19 mouse cellular contexts compared by ENCODE assay signal in the genomic region with DNA sequence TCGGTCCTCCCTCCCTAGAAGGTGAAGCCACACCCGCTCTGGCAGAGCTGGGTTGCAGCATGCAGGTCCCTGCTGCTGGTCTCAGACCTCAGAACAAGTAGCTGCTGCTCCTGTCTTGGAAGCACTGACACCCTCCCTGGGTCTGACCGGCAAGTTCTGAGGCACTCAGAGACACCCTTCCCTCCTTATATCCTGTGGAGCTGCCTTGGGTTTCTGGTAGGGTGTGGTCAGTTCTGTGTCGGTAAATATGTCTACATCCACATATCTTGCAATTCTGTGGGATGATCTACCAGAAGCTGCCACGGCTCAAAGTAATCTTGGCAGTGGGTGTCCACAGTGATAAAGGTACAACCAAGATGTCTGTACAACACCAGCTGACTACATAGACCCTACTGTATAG. TPM values are rescaled to one million over a fixed set of nuclear protein-coding genes. Genes with fewer than 3 reads are reported as not detected.
"Had no signal": no experiment of that assay in that cellular context is flagged by ENCODE, and none has a peak within 500 bp of the region (broad histone marks: within the 10 kb centered on the region; RNA-seq: fewer than 3 reads in every experiment).

No protein-coding gene starts in this region.

- H3K4me2 ChIP-seq: intestine, embryonic 15.5 days; kidney, embryonic 15.5 days; lung, embryonic 15.5 days; neural tube, embryonic 12.5 days; stomach, embryonic 15.5 days had no signal

- DNase-seq: kidney, adult 2 months; kidney, postnatal 14 days; lung, postnatal 14 days; midbrain, embryonic 14.5 days; spleen, adult 18-20 months; thymus, postnatal 36 days had no signal

- H3K36me3 ChIP-seq: intestine, embryonic 15.5 days; kidney, embryonic 15.5 days; limb, embryonic 10.5 days; lung, embryonic 15.5 days; neural tube, embryonic 12.5 days; stomach, embryonic 15.5 days had no signal

- H3K9me3 ChIP-seq: intestine, embryonic 15.5 days; kidney, embryonic 15.5 days; limb, embryonic 10.5 days; lung, embryonic 15.5 days; neural tube, embryonic 12.5 days; stomach, embryonic 15.5 days had no signal

- H3K4me3 ChIP-seq: intestine, embryonic 15.5 days; kidney, embryonic 15.5 days; left cerebral cortex, adult 2 months; limb, embryonic 10.5 days; lung, embryonic 15.5 days; neural tube, embryonic 12.5 days; stomach, embryonic 15.5 days had no signal

- H3K9ac ChIP-seq: intestine, embryonic 15.5 days; kidney, embryonic 15.5 days; lung, embryonic 15.5 days; neural tube, embryonic 12.5 days; stomach, embryonic 15.5 days had no signal

- H3K27me3 ChIP-seq: intestine, embryonic 15.5 days; kidney, embryonic 15.5 days; lung, embryonic 15.5 days; neural tube, embryonic 12.5 days; stomach, embryonic 15.5 days had no signal

- ATAC-seq: intestine, embryonic 15.5 days had no signal

- H3K27ac ChIP-seq: intestine, embryonic 15.5 days; kidney, embryonic 15.5 days; left cerebral cortex, adult 2 months; limb, embryonic 10.5 days; lung, embryonic 15.5 days; macrophage; stomach, embryonic 15.5 days had no signal

RNA-seq across cellular contexts. Expression of gene Noxa1, which starts 28.6 kb away (rescaled TPM):
- total RNA-seq: layer of hippocampus, adult 8-10 months; layer of hippocampus, postnatal 25 days; left cerebral cortex, adult 2 months; left cerebral cortex, postnatal 14 days; monocyte, adult 5-6 weeks; neutrophil, adult 5-6 weeks had no signal
- polyA plus RNA-seq: kidney, adult 2 months; macrophage; midbrain, embryonic 14.5 days; neural tube, embryonic 12.5 days had no signal

RNA-seq across cellular contexts. Expression of gene Entpd8, which starts 43.4 kb away (rescaled TPM):
- total RNA-seq: layer of hippocampus, adult 8-10 months; layer of hippocampus, postnatal 25 days; left cerebral cortex, adult 2 months; left cerebral cortex, postnatal 14 days; monocyte, adult 5-6 weeks; neutrophil, adult 5-6 weeks had no signal
- polyA plus RNA-seq: limb, embryonic 10.5 days; macrophage; midbrain, embryonic 14.5 days; neural tube, embryonic 12.5 days had no signal

RNA-seq across cellular contexts. Expression of gene Nrarp, which starts 57.0 kb away (rescaled TPM):
- polyA plus RNA-seq: macrophage had no signal
